Mouse (Mus musculus) ES-E14 (cell line): Measurements from ENCODE around the gene Xkr8.

Experiments
- HCFC1 ChIP-seq: IDR thresholded peaks from 2 replicates; pipeline ENCODE4 v1.6.1; 2012; ENCODE audit warnings: low read length, inconsistent platforms, borderline replicate concordance; ENCODE audit not compliant: insufficient read depth
- ZNF384 ChIP-seq: IDR thresholded peaks from 2 replicates; pipeline ENCODE4 v1.6.1; 2012; ENCODE audit warnings: low read depth, low read length, inconsistent platforms

GRCm38 (mm10) chr4:132778562-132779201 is 46.3 kb upstream of the Xkr8 start:
- no peak for TF ChIP-seq HCFC1
- no peak for TF ChIP-seq ZNF384
